Mouse (Mus musculus): ENCODE measurements at regions not wholly inside any gene's neighbourhood (a gene's known extent, or its start where the extent isn't known, plus 50 kb on each side); places are given as distances from the start of the nearest gene placed in this dataset.

GRCm38 (mm10) chr11:110588280-110588679, 189.4 kb downstream of the Map2k6 start:
- in situ Hi-C loops (cut with MboI, MseI) = no loop called here

GRCm38 (mm10) chr11:110595266-110595862, 196.4 kb downstream of the Map2k6 start:
- in situ Hi-C loops (cut with MboI, MseI) = no loop called here

- in situ Hi-C loops (cut with MboI, MseI) = no loop called here
Observed at GRCm38 (mm10) chr11:110605041-110605882, 206.3 kb downstream of the Map2k6 start.

- in situ Hi-C loops (cut with MboI, MseI) = no loop called here
Observed at GRCm38 (mm10) chr11:110609276-110609675, 210.4 kb downstream of the Map2k6 start.

GRCm38 (mm10) chr11:110610831-110611230, 211.9 kb downstream of the Map2k6 start:
- in situ Hi-C loops (cut with MboI, MseI) = no loop called here

GRCm38 (mm10) chr11:110632001-110632400, 233.1 kb downstream of the Map2k6 start:
- in situ Hi-C loops (cut with MboI, MseI) = no loop called here

- in situ Hi-C loops (cut with MboI, MseI) = no loop called here
Observed at GRCm38 (mm10) chr11:110633351-110633750, 234.4 kb downstream of the Map2k6 start.

GRCm38 (mm10) chr11:110642485-110642884, 243.6 kb downstream of the Map2k6 start:
- in situ Hi-C loops (cut with MboI, MseI) = no loop called here

- in situ Hi-C loops (cut with MboI, MseI) = no loop called here
Observed at GRCm38 (mm10) chr11:110649575-110650210, 250.8 kb downstream of the Map2k6 start.

- in situ Hi-C loops (cut with MboI, MseI) = no loop called here
Observed at GRCm38 (mm10) chr11:110652068-110652467, 253.1 kb downstream of the Map2k6 start.

GRCm38 (mm10) chr11:110656524-110657156, 257.7 kb downstream of the Map2k6 start:
- in situ Hi-C loops (cut with MboI, MseI) = no loop called here

- in situ Hi-C loops (cut with MboI, MseI) = no loop called here
Observed at GRCm38 (mm10) chr11:110657854-110658253, 258.9 kb downstream of the Map2k6 start.

- in situ Hi-C loops (cut with MboI, MseI) = no loop called here
Observed at GRCm38 (mm10) chr11:110670626-110671508, 271.9 kb downstream of the Map2k6 start.

GRCm38 (mm10) chr11:110672941-110673340, 274.0 kb downstream of the Map2k6 start:
- in situ Hi-C loops (cut with MboI, MseI) = no loop called here

GRCm38 (mm10) chr11:110692824-110693223, 275.0 kb upstream of the Kcnj16 start:
- in situ Hi-C loops (cut with MboI, MseI) = no loop called here

- in situ Hi-C loops (cut with MboI, MseI) = no loop called here
Observed at GRCm38 (mm10) chr11:110697067-110697466, 270.8 kb upstream of the Kcnj16 start.

GRCm38 (mm10) chr11:110698342-110698741, 269.5 kb upstream of the Kcnj16 start:
- in situ Hi-C loops (cut with MboI, MseI) = no loop called here

GRCm38 (mm10) chr11:110700976-110701375, 266.9 kb upstream of the Kcnj16 start:
- in situ Hi-C loops (cut with MboI, MseI) = no loop called here

GRCm38 (mm10) chr11:110702119-110702518, 265.7 kb upstream of the Kcnj16 start:
- in situ Hi-C loops (cut with MboI, MseI) = no loop called here

GRCm38 (mm10) chr11:110703511-110703910, 264.3 kb upstream of the Kcnj16 start:
- in situ Hi-C loops (cut with MboI, MseI) = no loop called here

- in situ Hi-C loops (cut with MboI, MseI) = no loop called here
Observed at GRCm38 (mm10) chr11:110707328-110707727, 260.5 kb upstream of the Kcnj16 start.
